Comparison of ENCODE assay signal across 20 mouse cellular contexts in genomic region chr8:74981809-74982208, GRCm38 (mm10). TPM values are rescaled to one million over a fixed set of nuclear protein-coding genes. Genes with fewer than 3 reads are reported as not detected.
DNase-seq lines count a peak whose midpoint lies in the region; TF ChIP-seq lines count a peak whose summit lies in the region.
"Had no signal": no experiment of that assay in that cellular context is flagged by ENCODE, and none has a peak within 500 bp of the region (broad histone marks: within the 10 kb centered on the region; RNA-seq: fewer than 3 reads in every experiment).

No protein-coding gene starts in this region.

- no peak for TF ChIP-seq POLR2A in CH12.LX (IDR thresholded peaks at IDR 0.05; ENCODE audit: low read depth, low read length)

- dilution Hi-C loops in CH12.LX (cut with MboI; ENCODE audit: extremely low pct_ligation_motif_present, extremely low pct_unique_long_range_greater_than_20kb, low sequenced_read_pairs), result no loop called here

- peaks cover 0 to 3% of the 10 kb centered on the region in 2 experiments; a peak in 1 of 4 replicates for H3K4me1 ChIP-seq in CH12.LX (ENCODE audit: control insufficient read depth in 1 of 2, insufficient read depth in 2 of 2)
- H3K4me1 ChIP-seq in hindbrain, embryonic 10.5 days (replicated peaks), result no peaks in the 10 kb centered on the region
- H3K4me1 ChIP-seq: embryonic facial prominence, embryonic 13.5 days; embryonic facial prominence, embryonic 15.5 days; forebrain, embryonic 10.5 days; forebrain, embryonic 12.5 days had no signal

- TF ChIP-seq EP300 in CH12.LX (IDR thresholded peaks at IDR 0.05; ENCODE audit: low read length), result peak; percentile 88

- peak overlapping the region; percentile 84 for H3K27ac ChIP-seq in CH12.LX (ENCODE audit: insufficient read depth, low read depth)
- no peak overlapping the region for H3K27ac ChIP-seq in hindbrain, embryonic 10.5 days
- H3K27ac ChIP-seq: embryonic facial prominence, embryonic 13.5 days; embryonic facial prominence, embryonic 15.5 days; forebrain, embryonic 10.5 days; forebrain, embryonic 12.5 days had no signal

- DNase-seq in A20 (ENCODE audit: low read depth, low spot score) (peak; percentile 49), CH12.LX (ENCODE audit: extremely low read depth) (peak; percentile 14)
- DNase-seq in induced T-regulatory cell, adult 2 months (ENCODE audit: low read depth), result peak; percentile 38
- DNase-seq in cerebellum, postnatal 10 days, result no peak
- DNase-seq in urinary bladder, postnatal 14 days (ENCODE audit: low spot score), result no peak
- DNase-seq in hindbrain, embryonic 10.5 days (ENCODE audit: low spot score), result no peak
- DNase-seq: adrenal gland, adult 8-10 months; adrenal gland, postnatal 14 days; adrenal gland, postnatal 36 days; cerebellum, adult 11-12 months; cerebellum, adult 2 months; cerebellum, adult 9-10 months; cerebellum, postnatal 14 days; cerebellum, postnatal 36 days; embryo, embryonic 11 days had no signal

- no peaks in the 10 kb centered on the region for H3K9me3 ChIP-seq in CH12.LX (replicated peaks; ENCODE audit: low read length)
- no peaks in the 10 kb centered on the region for H3K9me3 ChIP-seq in hindbrain, embryonic 10.5 days
- H3K9me3 ChIP-seq: embryonic facial prominence, embryonic 13.5 days; embryonic facial prominence, embryonic 15.5 days; forebrain, embryonic 10.5 days; forebrain, embryonic 12.5 days had no signal

- H3K9ac ChIP-seq in CH12.LX (ENCODE audit: insufficient read depth, low read depth), result peak overlapping the region; percentile 53
- H3K9ac ChIP-seq: embryonic facial prominence, embryonic 13.5 days; embryonic facial prominence, embryonic 15.5 days; forebrain, embryonic 12.5 days had no signal

- TF ChIP-seq RAD21 in CH12.LX (IDR thresholded peaks at IDR 0.05; ENCODE audit: low read depth, low read length), result no peak

- H3K4me3 ChIP-seq in CH12.LX (replicated peaks in 1 of 3; ENCODE audit: low read depth in 2 of 3, low read length in 2 of 3, poor library complexity in 1 of 3), result no peak overlapping the region
- no peak overlapping the region for H3K4me3 ChIP-seq in hindbrain, embryonic 10.5 days
- H3K4me3 ChIP-seq: embryonic facial prominence, embryonic 13.5 days; embryonic facial prominence, embryonic 15.5 days; erythroblast, embryonic 14.5 days; forebrain, embryonic 10.5 days; forebrain, embryonic 12.5 days had no signal

- no peaks in the 10 kb centered on the region for H3K36me3 ChIP-seq in CH12.LX (replicated peaks in 1 of 2; ENCODE audit: control insufficient read depth in 1 of 2, insufficient read depth in 1 of 2, low read length in 1 of 2)
- H3K36me3 ChIP-seq in hindbrain, embryonic 10.5 days, result no peaks in the 10 kb centered on the region
- H3K36me3 ChIP-seq: embryonic facial prominence, embryonic 13.5 days; embryonic facial prominence, embryonic 15.5 days; forebrain, embryonic 10.5 days; forebrain, embryonic 12.5 days had no signal

- in situ Hi-C loops in CH12.LX (cut with MboI; ENCODE audit: low pct_ligation_motif_present, low pct_unique_long_range_greater_than_20kb, low sequenced_read_pairs), result no loop called here

- peaks cover 2% of the 10 kb centered on the region for H3K27me3 ChIP-seq in CH12.LX (replicated peaks)
- H3K27me3 ChIP-seq in hindbrain, embryonic 10.5 days (ENCODE audit: insufficient read depth, poor library complexity, severe bottlenecking), result no peaks in the 10 kb centered on the region
- H3K27me3 ChIP-seq: embryonic facial prominence, embryonic 13.5 days; embryonic facial prominence, embryonic 15.5 days; forebrain, embryonic 12.5 days had no signal

- H3K79me2 ChIP-seq in CH12.LX (replicated peaks; ENCODE audit: control insufficient read depth, extremely low read depth, insufficient read depth, poor library complexity, severe bottlenecking), result no peaks in the 10 kb centered on the region

- TF ChIP-seq CTCF in CH12.LX (conservative IDR thresholded peaks at IDR 0.05 in 1 of 2, IDR thresholded peaks at IDR 0.05 in 1 of 2; ENCODE audit: low read depth in 2 of 2, low read length in 2 of 2), result peak in 1 of 2 experiments; percentile 24; a peak in 2 of 4 replicates

- H3K4me2 ChIP-seq in CH12.LX (ENCODE audit: insufficient read depth, low read depth, poor library complexity, severe bottlenecking), result peak overlapping the region; percentile 94
- H3K4me2 ChIP-seq: embryonic facial prominence, embryonic 13.5 days; embryonic facial prominence, embryonic 15.5 days; forebrain, embryonic 12.5 days had no signal

- WGBS in hindbrain, embryonic 10.5 days, result 92% methylated on average over 6 of the region's 6 CpGs

TF ChIP-seq in CH12.LX, 34 proteins besides CTCF, POLR2A, EP300 and RAD21:
- TF ChIP-seq ZKSCAN1 (IDR thresholded peaks at IDR 0.05; ENCODE audit: borderline replicate concordance, low read depth, low read length) (no peak), MXI1 (IDR thresholded peaks at IDR 0.05; ENCODE audit: low read depth, low read length) (peak; percentile 35; the same call in 1 of the 2 replicates), RCOR1 (conservative IDR thresholded peaks at IDR 0.05; ENCODE audit: low read depth, low read length) (peak; percentile 61; the same call in 1 of the 2 replicates), E2F4 (IDR thresholded peaks at IDR 0.05; ENCODE audit: insufficient replicate concordance, low read depth, low read length) (no peak), ETS1 (conservative IDR thresholded peaks at IDR 0.05; ENCODE audit: low read depth, low read length) (peak; percentile 53; the same call in 1 of the 2 replicates), NRF1 (IDR thresholded peaks at IDR 0.05; ENCODE audit: low read depth, low read length) (no peak), GABPA (IDR thresholded peaks at IDR 0.05; ENCODE audit: insufficient replicate concordance, low read depth, low read length) (no peak), TCF12 (IDR thresholded peaks at IDR 0.05; ENCODE audit: low read depth, low read length) (0 out of 2 replicates have a peak, but pooled peaks have one; percentile 33), USF1 (IDR thresholded peaks at IDR 0.05; ENCODE audit: low read depth, low read length) (no peak), SMC3 (IDR thresholded peaks at IDR 0.05; ENCODE audit: low read depth, low read length) (no peak), POLR2AphosphoS2 (IDR thresholded peaks at IDR 0.05; ENCODE audit: low read depth, low read length) (no peak), PAX5 (IDR thresholded peaks at IDR 0.05; ENCODE audit: low read length) (no peak), TBP (conservative IDR thresholded peaks at IDR 0.05; ENCODE audit: low read depth, low read length) (no peak), ZMIZ1 (IDR thresholded peaks at IDR 0.05; ENCODE audit: low read depth, low read length) (no peak), HCFC1 (IDR thresholded peaks at IDR 0.05; ENCODE audit: low read depth, low read length) (no peak), ZC3H11A (IDR thresholded peaks at IDR 0.05; ENCODE audit: low read depth, low read length) (no peak), JUND (conservative IDR thresholded peaks at IDR 0.05; ENCODE audit: low read depth, low read length) (peak; percentile 99), USF2 (conservative IDR thresholded peaks at IDR 0.05; ENCODE audit: low read depth, low read length) (no peak), ELF1 (IDR thresholded peaks at IDR 0.05; ENCODE audit: low read depth, low read length) (no peak), BHLHE40 (IDR thresholded peaks at IDR 0.05; ENCODE audit: low read depth, low read length) (peak; percentile 61), MAZ (IDR thresholded peaks at IDR 0.05; ENCODE audit: low read depth, low read length) (no peak), SIN3A (IDR thresholded peaks at IDR 0.05; ENCODE audit: low read length) (peak; percentile 70; the same call in 1 of the 2 replicates), UBTF (IDR thresholded peaks at IDR 0.05; ENCODE audit: low read depth, low read length) (no peak), MAX (IDR thresholded peaks at IDR 0.05; ENCODE audit: low read length) (no peak), KAT2A (IDR thresholded peaks at IDR 0.05; ENCODE audit: insufficient replicate concordance, low read length) (no peak), MEF2A (IDR thresholded peaks at IDR 0.05; ENCODE audit: borderline replicate concordance, low read depth, low read length) (peak; percentile 63; the same call in 1 of the 2 replicates), MAFK (IDR thresholded peaks at IDR 0.05; ENCODE audit: insufficient replicate concordance, low read length) (no peak), MYC (IDR thresholded peaks at IDR 0.05; ENCODE audit: low read depth, low read length) (no peak), CHD1 (IDR thresholded peaks at IDR 0.05; ENCODE audit: low read depth, low read length) (no peak), JUN (IDR thresholded peaks at IDR 0.05; ENCODE audit: insufficient read depth, low read depth, low read length) (peak; percentile 92), CHD2 (IDR thresholded peaks at IDR 0.05; ENCODE audit: low read length) (0 out of 2 replicates have a peak, but pooled peaks have one; percentile 49), NELFE (IDR thresholded peaks at IDR 0.05; ENCODE audit: low read depth, low read length) (no peak), ZNF384 (IDR thresholded peaks at IDR 0.05; ENCODE audit: low read depth, low read length) (no peak), IRF4 (IDR thresholded peaks at IDR 0.05; ENCODE audit: low read depth, low read length) (peak; percentile 99)

RNA-seq across cellular contexts. Expression of gene Hmgxb4, which starts 11.3 kb away (rescaled TPM):
- total RNA-seq in CH12.LX (2012; rRNA removed), result 24.5 and 29.1 TPM in 2 replicates
- total RNA-seq in CH12.LX (2014; rRNA removed), result 33.2 and 33.4 TPM in 2 replicates
- polyA plus RNA-seq in CH12.LX (2012; ENCODE audit: insufficient read length, low read depth), result 23.3 and 23.6 TPM in 2 replicates
- polyA plus RNA-seq in hindbrain, embryonic 10.5 days (2016; fragmentation: Nextera tagmentation; extraction: Ambion mirVana), result 42.6 and 45.1 TPM in 2 replicates

RNA-seq across cellular contexts. Expression of gene Tom1, which starts 51.7 kb away (rescaled TPM):
- total RNA-seq in CH12.LX (2012; rRNA removed) (15.6 and 18.4 TPM in 2 replicates), CH12.LX (2014; rRNA removed) (11.6 and 13.4 TPM in 2 replicates)
- polyA plus RNA-seq in CH12.LX (2012; ENCODE audit: insufficient read length, low read depth), result 25.3 and 32.8 TPM in 2 replicates
- polyA plus RNA-seq in hindbrain, embryonic 10.5 days (2016; fragmentation: Nextera tagmentation; extraction: Ambion mirVana), result 32.5 and 36.5 TPM in 2 replicates

Comparison
In these comparisons a context has a peak if more than half of its experiments do, and no peak if none do; other contexts are left out.
1. DNase-seq: peak in A20 (single experiment), CH12.LX (single experiment) and induced T-regulatory cell, adult 2 months (single experiment); none in cerebellum, postnatal 10 days (0 of 2), urinary bladder, postnatal 14 days (single experiment) and hindbrain, embryonic 10.5 days (single experiment).